Mouse (Mus musculus): ENCODE measurements around the gene Dennd6a.

The Dennd6a gene

GRCm38 (mm10) chr14:26571951-26572675 is 1.5 kb upstream of the Dennd6a start:
- DNase-seq: no peak

- peak in 1 of 2 experiments; percentile 15 for DNase-seq
Observed at GRCm38 (mm10) chr14:26576255-26576780, 2.7 kb downstream of the Dennd6a start.

DNA sequence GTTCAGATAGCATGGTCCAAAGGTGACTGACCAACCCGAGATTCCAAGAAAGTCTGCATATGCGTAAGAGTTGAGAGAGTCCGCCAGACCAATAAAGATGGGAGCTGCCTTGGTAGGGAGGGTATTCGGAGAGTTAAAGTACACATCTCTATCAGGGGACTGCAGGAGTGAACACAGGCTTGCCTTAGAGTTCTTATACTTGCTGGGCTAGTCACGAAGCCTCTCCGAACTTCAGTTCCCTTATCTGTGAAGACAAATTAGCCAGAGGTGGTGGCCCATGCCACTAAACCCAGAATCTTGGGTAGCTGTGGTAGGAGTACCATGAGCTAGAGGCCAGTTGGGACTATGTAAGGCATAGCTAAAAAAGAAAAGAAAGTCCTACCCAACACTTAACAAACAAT is 5.1 kb downstream of the Dennd6a start:
- DNase-seq: no peak

DNA sequence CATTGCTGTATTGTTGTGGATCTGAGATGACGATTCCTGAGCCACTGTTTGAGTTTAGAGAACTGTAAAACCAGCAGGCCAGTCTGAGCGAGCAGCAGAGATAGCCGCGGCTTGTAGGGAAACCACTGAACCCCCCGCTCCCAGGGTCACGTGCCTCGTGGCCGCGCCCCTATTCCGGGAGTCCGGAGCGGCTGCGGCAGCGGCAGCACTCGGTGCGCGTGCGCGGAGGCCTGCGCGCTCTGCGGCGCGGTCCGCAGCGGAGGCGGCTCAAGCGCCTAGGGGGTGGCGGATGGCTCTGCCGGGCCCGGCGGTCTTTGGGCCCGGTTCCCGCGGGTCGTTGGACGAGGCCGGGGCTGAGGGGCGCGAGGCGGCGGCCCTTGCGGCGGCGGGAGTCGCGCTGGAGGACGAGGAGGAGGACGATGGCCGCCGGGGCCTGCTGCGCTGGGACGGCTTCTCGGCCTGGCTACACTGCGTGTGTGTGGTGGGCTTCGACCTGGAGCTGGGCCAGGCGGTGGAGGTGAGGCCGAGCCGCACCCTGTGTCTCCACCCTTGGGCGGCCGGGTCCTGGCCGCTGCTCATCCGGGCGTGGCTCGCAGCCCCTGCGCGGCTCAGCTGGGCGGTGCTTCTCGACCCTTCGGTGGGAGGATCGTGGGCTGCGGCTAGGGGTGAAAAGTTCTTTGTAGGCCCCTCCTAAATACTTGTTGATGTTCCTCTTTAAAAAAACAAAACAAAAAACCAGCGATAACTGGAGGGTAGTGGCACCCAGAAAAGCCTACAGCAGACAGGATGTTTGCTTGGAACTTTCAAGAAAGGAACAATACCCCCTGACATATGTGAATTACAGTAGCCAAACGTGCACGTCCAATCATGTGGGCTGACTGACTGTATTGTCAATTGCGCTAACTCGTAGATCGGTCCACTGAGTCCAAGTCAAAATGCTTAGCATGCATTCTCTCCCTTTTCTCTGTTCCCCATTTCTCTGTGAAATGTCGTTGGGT is 6.0 kb downstream of the Dennd6a start:
- DNase-seq: peak; percentile 91 to 94

DNA sequence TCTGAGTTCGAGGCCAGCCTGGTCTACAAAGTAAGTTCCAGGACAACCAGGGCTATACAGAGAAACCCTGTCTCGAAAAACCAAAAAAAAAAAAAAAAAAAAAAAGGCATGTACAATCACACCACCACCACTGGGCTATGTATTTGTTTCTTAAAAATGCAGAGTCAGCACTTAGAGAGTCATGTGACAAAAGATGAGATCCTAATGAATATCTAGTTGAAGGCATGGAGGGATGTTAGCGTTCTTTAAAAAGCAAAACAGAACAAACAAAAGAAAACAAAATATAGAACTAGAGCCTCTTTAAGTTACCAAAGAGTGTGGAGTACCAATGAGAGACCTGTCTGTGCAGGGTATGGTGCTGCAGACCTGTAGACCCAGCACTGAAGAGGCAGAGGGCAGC is 10.0 kb downstream of the Dennd6a start:
- DNase-seq: no peak

GRCm38 (mm10) chr14:26587116-26587515 is 13.5 kb downstream of the Dennd6a start:
- no peak for DNase-seq

DNA sequence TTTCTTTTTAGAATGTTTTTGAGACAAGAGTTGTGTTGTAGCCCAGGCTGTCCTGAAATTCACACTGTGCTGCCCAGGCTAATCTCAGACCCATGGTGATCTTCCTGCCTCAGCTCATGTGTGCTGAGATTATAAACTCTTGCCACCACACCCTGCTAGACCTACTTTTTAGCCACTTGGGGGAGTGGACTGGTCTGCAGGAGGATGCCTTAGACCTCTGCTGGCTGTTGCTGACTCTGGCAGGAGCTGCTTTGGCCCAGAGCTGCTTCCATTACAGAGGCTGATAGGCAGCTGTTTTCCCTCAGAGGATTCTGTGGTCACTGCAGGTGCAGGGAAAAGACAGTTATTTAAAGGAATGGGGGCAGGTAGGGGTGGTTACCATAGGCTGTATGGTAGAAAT is 17.7 kb downstream of the Dennd6a start:
- no peak for DNase-seq

DNA sequence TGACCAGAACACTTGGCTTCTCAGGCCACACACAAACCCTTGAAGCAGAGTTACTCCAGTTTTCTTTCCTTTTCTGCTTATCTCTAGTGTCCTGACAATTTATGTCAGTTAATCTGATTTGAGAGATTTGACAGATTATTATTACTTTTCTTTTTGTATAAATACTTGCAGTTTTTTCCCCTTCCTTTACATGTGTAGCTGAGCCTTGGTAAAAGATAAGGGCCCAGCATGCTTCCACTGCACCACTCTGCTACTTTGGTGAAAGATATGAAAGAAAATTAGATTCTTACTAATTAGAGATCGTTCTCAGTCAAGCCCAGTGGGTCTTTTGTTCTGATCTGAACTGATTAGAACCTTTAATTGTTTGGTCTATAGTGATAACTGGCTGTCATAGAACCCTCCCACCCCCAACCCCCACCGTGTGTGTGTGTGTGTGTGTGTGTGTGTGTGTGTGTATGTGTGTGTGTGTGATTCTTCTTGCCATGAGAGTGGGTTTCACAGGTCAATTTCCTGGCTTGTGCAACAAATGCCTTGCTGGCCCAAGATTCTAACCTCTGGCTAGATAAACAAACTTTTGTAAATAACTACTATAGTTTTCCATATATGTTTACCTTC is 19.7 kb downstream of the Dennd6a start:
- no peak for DNase-seq

- DNase-seq: no peak
Observed at GRCm38 (mm10) chr14:26595167-26595566, 21.5 kb downstream of the Dennd6a start.

DNA sequence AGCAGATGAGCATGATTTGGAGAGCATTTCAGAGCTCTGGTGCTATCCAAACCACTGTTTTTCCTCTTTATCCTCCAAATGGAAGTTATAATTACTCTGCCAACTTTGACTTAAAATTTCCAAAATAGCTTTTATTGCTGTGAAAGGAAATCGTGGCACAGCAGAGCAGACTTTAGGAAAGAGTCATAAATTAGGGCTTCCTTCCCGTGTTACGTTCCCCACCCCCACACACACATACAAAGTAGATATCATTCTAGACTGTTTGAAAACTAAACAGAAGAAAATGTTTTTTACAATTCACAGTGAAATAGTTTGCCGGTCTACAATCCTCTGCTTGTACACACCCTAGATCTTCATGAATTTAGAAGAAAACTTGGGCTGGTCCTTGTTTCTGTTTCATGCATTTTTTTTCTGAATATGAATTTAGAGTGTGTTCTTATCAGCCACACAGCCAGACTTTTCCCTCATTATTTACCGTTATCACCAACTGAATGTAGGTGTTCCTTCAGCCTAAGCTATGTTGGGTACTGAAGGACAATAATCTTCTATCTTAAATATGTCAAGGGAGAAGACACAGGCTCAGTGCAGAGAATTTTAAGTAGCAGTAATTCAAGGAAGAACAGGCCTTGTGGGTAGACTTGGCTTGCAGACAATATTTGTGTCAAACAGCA is 22.2 kb downstream of the Dennd6a start:
- DNase-seq: no peak

GRCm38 (mm10) chr14:26605354-26605753 is 31.7 kb downstream of the Dennd6a start:
- DNase-seq: no peak

DNA sequence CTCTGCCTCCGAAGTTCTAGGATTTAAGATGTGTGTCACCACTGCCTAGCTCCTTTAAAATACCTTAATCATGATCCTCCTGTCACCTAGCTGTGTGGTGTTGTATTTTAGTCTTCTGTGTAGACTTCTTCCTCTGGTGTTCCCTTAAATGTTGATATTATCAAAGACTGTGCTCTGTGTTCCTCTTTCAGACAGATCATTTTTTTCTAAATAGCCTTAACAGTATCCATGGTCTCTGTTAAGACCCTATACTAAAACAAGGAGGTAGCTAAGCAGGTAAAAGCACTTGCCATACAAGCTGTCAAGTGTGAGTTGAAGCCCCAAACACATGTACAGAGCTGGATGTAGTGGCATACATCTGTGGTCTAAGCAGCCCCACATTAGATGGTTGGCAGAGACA is 36.0 kb downstream of the Dennd6a start:
- DNase-seq: no peak

DNA sequence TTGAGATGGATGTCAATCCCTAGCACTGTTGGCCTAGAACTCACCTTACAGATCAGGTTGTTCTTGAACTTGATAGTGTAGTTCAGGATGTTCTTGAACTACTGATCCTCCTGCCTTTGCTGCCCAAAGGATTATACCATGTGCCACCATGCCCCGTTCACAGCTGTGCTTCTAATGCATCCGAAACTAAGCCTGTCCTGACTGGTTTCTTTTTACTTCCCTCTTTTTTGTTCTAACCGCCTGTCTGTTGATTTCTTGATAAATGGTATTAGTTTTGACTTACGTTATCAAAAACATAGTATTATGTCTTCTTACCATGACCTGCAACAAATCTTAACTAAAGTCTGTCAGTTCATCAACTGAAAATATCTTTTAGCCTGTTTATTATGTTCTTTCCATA is 37.0 kb downstream of the Dennd6a start:
- DNase-seq: no peak

DNA sequence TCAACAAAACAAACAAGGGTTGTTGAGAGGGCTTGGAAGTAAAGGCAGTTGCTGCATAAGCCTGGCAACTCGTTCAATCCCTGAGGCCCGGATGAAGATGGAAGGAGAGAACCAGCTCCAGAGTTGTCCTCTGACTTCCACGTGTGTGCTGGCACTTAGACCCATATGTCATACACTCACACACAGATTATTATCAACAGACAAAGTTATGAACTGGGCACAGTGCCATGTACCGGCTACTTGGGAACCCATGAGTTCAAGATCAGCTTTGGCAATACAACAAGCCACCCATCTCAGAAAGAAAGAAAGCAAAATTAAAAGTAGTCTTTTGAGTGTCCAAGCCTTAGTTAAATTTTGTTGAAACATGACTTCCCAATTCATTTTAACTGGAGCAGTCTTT is 51.6 kb downstream of the Dennd6a start:
- no peak for DNase-seq

- DNase-seq: no peak
Observed at GRCm38 (mm10) chr14:26626605-26627140, 53.0 kb downstream of the Dennd6a start.

GRCm38 (mm10) chr14:26637025-26637850 is 63.6 kb downstream of the Dennd6a start:
- DNase-seq: peak; percentile 13 to 18

DNA sequence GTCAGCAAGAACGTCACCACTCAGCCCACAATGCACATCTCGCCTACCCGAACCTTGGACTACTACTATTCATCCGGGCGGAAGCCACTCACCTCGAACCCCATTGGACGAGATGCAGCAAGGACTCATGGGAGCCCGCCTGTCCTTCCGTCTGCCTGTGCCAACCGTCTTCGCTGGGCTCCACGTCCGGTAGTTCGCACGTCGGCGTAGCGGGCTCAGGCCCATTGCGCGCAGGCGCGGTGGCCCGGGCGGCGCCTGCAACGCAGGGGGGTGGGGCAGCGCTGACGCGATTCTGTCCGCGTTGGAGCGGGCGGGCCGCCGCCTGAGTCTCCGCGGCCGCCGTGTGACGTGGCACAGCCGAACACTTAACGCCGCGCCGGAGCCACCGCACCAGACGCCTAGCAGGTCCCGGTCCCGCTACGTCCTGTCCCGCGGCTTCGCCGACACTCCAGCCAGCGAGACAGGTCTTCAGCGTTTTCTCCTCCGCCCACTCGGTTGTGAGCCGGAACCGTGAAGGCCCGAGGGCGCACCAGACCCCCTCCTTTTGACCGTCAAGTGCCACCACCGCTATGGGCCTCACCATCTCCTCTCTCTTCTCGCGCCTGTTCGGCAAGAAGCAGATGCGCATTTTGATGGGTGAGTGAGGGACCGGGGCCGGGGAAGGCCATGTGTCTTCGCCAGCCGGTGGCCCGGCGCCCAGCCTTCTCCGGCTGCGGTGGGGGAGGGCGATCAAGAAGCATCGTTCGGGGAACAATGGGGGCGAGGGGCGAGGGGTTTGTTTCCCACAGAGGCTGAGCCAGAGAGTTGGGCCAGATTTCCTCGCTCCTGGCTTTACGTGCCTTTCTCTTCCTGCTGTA is 64.4 kb downstream of the Dennd6a start, which contains the start of gene Arf4:
TSS of gene Arf4 (plus strand) at position 224 of the 857 bp plus-strand sequence.
- peak; percentile 99 for DNase-seq

DNA sequence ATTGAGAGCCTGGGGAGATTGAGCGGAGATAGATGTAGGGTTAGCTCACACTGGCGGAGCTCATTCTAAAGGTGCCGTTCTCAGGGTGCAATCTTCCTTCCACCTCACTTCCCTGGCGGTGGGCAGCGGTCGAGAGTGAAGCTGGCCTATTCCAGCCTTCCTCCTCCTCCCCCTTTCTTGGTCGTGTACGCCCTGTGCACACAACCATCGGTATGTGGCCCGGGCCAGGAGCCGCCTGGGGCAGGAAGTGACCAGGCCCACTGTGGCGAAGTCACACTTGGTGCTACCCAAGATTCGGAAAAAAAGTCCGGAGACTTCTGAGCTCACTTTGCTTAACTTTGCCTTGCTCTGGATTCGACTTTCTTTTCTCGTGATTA is 65.0 kb downstream of the Dennd6a start:
- DNase-seq: peak; percentile 73 to 84

DNA sequence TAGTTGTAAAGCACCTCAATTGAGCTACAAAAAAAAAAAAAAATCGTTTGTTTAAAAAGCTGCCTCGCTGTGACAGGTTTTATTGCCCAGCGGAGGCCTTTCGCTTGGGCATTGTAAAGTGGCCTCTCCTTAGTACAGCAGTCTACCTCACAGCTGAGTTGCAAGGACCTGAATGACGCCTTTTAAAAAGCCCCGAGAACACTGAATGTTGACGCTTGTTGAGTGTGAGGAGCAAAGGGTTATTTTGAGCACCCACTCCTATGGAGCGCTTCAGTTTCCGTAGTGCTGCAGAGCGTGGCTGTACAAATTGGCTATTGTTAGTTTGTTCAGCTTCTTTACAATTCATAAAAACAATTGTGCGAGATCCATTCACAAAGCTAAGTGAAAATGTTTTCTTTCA is 65.6 kb downstream of the Dennd6a start:
- DNase-seq: peak in 1 of 2 experiments; percentile 11

DNA sequence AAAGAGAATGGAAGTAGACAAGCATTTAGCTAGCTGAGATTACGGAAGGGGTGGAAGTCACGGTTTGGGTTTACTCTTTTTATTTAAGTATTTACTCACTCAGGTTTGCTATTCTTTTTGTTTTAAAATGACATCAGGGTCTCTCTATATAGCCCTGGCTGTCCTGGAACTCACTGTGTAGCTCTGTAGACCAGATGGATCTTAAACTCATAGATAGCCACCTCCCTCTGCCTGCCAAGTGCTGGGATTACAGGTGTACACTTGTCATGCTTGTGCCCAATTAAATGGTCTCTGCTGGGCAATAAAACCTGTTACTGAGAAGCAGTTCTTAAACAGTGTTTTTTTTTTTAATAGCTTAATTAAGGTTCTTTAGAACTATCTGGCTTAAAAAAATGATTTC is 66.3 kb downstream of the Dennd6a start:
- DNase-seq: peak; percentile 11 to 18

Data from lung, adult 18-20 months (tissue).